Mouse (Mus musculus) 3T3-L1 (cell line): ENCODE results near the gene Rpusd3.

Experiments
- DNase-seq: peaks from one replicate; pipeline ENCODE4 v3.0.0-alpha.2; 2015; ENCODE audit warnings: low read depth, low spot score

The Rpusd3 gene

DNA sequence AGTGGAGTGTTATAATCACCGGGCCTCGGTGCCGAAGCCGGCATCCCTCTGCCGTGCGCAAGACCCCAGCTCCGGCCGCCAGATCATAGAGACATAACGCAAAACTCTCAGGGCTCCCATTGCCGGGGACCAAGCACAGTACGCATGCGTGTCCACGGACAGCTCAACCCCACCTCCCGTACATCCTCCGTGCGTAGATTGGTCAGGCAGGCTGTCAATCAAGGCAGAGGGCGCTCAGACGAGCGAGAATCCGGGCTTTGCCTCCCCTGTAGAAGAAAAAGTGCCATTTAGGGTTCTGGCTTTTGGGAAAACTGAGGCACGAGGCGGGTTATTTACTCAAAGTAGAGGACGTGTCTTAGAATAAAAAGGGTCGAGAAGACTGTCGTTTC, at the start of gene Rpusd3:
Gene Rpusd3, minus strand, starts transcription at position 142 of the 389 bp plus-strand sequence.
- DNase-seq = peak; percentile 99

DNA sequence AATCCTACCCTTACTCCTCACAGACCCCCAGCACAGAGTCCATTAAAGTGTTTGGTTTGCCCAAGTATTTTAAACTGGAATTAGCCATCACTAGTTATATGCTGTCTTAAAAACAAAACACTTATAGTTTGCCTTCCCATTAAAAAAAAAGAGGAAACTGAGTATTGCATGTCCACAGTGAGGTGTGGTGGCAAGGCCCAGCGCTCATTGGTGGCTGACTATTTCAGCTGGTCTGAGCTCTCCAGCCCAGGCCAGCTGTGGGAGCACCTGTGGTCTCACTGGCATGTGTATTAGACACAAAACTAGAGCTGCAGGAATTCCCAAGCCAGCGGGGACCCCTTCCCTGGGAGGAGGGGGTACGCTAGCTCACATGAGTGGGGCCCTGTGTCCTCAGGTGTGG, 49.4 kb upstream of the Rpusd3 start:
- DNase-seq = no peak

DNA sequence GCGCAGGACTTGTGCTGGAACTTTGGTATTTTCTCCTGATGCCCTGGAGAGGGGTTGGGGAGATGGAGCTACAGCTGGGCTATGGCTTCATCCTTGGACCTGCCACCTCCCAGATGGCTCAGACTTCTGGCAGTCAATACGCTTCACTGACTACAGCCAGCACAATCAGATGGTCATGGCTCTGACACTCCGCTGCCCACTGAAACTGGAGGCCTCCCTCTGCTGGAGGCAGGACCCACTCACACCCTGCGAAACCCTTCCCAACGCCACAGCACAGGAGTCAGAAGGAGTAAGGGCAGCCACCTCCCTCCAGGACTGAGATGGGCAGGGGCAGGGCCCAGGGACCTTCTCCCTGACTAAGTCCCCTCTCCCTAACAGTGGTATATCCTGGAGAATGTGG, 46.5 kb upstream of the Rpusd3 start:
- no peak for DNase-seq

DNA sequence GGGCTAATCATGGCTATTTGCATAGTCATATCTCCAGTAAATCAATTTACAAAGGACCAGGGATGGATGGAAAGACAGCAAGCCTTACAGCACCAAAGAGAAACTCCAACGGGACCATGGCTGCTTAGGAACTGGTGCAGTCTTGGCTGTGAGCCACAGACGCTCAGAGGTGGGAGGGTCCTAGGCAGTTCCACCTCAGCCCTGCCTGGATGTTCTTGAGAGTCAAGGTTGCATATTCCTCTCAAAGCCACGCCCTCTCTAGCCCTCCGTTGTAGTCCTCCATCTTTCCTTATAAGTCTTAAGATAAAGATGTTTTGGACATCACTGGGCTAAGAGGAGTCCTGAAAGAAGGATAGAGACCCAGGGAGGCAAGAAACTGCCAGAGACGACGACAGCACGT, 44.9 kb upstream of the Rpusd3 start:
- DNase-seq = no peak

DNA sequence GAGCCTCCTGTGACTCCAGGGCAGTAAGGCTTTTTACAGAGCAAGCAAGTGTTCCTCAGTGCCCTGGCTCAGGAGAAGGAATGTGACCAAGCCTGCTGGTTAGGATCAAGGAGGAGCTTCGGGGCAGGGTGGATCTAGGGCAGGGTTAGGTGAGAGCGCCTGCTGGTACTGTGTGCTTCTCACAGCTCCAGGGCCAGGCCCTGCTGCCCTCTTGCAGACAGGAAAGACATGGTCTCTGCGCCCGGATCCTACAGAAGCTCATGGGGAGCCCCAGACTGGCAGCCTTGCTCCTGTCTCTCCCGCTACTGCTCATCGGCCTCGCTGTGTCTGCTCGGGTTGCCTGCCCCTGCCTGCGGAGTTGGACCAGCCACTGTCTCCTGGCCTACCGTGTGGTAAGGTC, 39.5 kb upstream of the Rpusd3 start:
- no peak for DNase-seq

DNA sequence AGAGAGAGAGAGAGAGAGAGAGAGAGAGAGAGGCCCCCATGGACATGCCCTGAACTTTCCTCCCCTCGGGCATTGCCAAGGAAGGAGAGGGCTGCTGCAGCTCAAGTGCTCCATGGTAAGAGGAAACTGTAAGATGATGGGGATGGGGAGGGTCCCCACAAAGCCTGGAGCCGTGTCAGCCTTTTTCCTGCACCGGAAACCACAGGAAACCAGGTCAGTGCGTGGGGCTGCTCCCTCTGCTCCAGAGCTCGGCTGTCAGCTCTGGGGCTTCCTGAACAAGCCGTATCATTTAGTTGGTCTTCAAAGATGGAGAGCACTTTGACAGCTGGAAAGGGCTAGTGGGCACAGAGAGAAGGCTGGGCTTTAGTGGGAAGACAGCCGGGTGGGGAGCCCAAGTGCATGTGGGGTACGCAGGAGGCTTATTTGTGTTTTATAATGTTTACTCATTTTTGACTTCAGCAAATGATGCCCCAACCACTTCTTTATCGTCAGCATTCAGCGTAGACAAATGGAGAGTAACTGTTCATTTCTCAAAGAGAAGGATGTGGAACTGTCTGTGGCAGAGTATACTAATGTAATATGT, 38.9 kb upstream of the Rpusd3 start, which contains the start of gene Il17re:
Gene Il17re, plus strand, starts transcription at position 533 of the 583 bp plus-strand sequence.
- DNase-seq = no peak

DNA sequence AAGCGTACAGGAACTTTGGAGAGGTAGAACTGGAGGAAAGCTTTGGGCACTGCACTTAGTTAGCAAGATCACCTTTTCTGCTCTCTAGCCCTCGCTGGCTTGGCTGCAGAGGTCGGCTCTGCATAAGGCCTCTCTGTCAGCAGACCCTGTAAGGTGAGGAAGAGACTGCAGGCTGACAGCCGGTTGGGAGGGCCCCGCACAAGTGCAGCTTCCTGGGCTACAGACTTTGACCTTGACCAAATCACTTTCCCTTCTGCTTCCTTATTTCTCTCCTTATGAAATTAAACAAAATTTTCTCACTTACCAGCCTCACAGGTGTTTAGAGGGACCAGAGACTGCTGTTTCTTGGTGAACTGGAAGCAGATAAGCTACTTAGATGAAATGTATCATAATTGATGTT, 35.9 kb upstream of the Rpusd3 start:
- no peak for DNase-seq

DNA sequence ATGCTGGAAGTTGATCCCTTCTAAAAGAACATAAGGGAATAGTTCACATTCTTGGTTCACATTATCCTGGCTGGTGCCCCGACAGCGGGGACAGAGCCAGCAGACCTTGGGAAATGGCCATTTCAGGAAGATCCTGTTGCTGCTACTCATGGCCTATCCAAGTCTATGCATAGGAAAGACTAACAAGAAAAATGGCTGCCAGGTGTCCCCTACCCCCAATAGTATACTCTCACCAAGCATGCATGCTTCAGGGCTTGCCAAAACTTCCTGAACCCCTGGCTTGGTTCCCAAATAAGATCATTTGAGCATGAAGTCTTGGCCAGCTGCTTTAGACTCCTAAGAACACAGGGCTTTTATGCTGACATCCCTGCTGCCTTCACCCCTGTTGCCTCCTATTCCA, 32.7 kb upstream of the Rpusd3 start:
- DNase-seq = no peak

DNA sequence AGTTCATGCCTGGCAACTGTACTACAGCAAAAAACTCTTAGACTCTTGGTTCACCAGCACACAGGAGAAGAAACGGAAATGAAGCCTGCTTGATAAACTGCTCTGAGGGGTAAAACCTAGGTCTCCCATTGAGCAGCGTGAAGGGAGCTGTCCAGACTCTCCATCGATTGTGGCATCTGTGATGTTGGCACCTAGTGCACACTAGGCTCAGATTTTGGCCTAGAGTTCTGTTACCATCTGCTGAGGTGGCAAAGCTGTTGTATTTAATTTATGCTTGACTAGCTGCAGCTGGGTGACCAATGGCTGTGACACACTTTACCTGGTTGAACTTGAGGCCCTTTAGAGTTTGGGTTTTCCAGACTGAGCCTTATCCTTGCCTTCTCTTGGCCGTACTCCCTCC, 28.5 kb upstream of the Rpusd3 start:
- DNase-seq = no peak

DNA sequence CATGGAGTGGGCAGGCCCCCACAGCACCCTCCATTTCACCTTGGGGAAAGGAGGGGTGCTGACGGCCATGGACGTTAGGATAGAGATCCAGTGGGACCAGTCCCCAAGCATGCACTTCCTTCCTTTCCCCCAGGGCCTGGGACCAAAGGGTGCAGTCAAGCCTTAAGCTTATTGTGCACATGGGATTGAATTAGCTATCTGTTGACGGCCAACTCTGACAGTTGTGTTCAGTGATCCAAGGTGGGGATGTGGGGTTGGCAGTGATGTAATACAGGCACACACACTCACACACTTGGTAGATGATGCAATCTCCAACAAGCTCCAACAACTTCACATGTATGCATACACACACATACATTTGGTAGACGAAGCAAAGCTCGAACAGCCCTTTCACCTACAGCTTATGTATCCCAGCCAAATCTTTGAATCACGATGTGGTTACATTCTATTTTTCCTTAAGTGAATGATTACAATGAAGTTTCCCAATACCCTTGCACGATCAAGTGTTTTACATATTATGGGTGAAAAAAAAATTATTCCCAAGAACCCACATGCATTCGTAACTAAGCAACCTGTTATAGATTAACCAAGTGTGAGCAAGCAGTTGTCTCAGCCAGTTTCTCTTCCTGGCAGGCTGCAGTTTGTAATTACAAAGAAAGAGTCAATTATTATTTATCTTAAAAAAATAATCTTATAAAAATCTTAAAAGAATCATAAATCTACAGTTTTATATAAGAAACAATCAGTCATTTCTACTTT, 25.2 kb upstream of the Rpusd3 start:
- DNase-seq = no peak

DNA sequence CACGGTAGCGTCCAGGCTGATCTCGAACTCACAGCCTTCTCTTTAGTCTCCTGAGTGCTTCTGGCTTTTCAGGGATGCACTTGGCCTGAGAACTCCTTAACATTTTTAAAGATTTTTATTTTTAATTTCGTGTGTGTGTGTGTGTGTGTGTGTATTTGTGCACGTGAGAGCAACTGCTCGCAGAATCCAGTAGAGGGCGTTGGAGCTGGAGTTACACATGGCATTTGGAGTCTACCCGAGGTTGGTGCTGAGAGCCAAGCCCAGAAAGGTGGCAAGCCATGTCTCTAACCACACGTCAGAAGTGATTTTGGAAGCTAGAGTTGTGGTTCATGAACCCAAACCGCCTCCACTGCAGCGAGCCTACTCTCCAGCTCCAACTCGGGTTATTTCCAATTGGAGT, 24.0 kb upstream of the Rpusd3 start:
- DNase-seq = peak; percentile 62

DNA sequence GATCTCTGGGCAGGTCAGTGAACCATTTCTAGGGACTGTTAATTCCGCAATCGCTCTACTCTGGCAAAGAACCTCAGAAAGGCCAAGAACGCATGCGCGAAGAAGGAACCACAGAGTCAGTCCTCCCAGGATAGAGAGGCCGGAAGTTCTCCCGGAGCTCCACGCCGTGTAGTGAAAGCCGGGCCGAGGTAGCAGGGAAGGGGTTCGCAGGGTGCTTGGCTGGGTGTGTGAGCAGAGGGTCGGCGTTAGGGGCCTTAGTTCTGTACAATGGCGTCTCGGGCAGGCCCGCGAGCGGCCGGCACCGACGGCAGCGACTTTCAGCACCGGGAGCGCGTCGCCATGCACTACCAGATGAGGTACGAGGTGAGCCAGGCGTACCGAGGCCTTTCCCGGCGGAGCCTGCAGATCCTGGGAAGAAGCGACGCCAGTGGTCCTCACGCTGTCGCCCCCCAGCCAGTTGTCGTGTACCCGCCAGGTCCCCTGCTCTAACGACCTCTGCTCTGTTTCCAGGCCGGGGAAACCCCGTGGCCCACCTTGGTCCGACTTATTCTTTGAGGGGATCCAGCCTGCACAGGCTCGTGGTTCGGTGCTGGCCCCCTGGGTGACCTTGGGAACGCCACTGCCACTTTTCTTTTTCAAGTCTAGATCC, 23.4 kb upstream of the Rpusd3 start, which contains the start of gene Jagn1:
Gene Jagn1, plus strand, starts transcription at position 128 of the 649 bp plus-strand sequence.
- DNase-seq = peak; percentile 98

DNA sequence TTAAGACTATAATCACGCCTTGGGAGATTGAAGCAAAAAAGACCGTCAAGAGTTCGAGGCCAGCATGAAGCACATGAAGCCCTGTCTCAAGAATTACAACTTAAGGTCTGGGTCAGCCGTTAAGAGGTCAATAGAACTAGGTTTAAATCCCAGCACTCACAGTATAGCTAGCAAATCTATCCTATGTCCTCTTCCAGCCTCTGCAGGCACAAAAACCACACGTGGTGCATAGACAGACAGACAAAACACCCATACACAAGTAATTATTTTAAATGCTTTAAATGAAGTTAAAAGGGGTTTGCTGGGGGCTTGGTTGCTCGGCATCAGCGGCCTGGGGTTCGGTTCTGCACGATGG, 22.9 kb upstream of the Rpusd3 start:
- no peak for DNase-seq

DNA sequence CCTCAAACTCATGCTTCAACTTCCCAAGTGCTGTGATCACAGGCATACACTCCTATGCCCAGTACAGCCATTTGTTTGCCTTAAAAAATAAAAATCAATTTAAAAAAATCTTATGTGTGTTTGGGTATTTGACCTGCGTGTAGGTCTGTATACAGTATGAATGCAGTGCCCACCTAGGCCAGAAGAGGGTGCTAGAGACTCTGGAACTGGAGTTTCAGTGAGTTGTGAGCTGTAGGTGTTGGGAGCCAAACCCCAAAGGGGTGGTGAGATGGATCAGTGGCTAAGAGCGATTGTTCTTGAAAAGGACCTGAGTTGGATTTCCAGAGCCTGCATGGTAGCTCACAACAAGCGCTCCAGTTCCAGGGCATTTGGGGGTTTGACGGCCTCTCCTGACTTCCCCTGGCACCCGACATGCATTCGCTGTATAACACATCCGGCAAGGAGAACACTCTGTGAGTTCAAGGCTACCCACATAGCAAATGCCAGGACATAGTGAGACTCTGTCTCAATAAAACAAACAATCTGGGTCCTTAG, 22.1 kb upstream of the Rpusd3 start:
- DNase-seq = peak; percentile 97

DNA sequence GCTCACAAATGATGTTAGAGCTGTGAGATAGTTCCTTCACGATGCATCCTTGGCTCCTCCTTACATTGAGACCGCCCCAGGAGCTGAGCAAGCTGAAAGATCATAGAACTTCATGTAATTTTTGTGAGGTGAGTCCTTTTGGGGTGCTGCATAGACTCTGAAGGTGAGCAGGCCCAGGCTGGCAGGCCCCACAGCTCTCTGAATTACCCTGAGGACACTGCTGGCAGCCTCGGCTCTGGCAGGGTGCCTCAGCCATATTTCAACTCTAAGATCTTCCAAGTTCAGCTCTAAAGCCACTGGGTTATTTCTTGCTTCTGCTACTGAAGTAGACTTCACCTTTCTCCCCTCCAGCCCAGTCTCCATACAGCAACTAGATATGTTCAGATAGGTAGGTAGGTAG, 21.5 kb upstream of the Rpusd3 start:
- no peak for DNase-seq

DNA sequence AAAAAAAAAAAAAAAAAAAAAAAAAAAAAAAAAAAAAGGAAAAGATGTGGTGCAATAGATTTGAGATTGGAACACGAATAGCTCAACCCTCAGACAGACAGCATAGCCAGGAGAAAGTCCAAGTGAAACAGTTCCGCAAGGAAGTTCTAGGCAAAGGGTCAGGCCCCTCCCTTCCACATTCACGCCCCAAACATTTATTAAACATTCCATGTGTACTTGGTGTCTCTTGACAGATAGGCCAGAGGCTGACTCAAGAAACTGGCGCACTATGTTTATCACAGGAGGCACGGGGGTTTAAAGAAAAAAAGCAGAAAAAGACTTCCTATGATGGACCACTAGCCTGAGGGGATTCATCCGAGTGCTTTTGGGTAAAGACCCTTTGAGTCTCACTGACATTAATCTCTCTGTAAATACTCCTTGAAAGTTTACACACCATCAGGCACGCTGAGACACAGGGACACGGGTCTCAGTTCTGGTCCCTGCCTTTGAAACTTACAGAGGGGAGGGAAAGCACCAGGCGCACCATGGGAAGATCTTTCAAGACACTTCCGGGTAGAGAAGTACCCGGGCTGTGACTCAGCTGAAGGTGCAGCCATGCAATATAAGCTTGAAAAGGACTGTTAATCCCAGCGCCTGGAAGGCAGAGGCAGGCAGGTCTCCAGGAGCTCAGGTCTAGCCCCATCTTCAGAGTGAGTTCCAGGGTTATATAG, 19.7 kb upstream of the Rpusd3 start:
- DNase-seq = peak; percentile 69

DNA sequence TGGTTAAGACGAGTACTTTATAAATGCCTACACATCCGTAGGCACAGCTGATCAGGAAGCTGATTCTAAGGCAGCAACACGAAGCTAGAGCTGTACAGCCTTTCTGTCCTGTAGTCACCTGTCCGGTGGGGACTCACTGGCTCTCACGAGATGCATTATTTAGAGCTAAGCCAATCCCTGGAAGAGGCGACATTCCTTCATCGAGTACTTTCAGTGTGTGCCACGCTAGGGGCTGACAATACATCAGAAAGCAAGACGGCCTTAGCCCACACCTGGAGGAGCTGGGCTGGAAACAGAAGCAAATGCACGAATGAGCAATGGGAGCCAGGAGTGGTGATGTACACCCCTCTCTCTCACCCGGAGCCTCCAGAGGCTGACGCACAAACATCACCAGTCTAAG, 18.0 kb upstream of the Rpusd3 start:
- DNase-seq = no peak

DNA sequence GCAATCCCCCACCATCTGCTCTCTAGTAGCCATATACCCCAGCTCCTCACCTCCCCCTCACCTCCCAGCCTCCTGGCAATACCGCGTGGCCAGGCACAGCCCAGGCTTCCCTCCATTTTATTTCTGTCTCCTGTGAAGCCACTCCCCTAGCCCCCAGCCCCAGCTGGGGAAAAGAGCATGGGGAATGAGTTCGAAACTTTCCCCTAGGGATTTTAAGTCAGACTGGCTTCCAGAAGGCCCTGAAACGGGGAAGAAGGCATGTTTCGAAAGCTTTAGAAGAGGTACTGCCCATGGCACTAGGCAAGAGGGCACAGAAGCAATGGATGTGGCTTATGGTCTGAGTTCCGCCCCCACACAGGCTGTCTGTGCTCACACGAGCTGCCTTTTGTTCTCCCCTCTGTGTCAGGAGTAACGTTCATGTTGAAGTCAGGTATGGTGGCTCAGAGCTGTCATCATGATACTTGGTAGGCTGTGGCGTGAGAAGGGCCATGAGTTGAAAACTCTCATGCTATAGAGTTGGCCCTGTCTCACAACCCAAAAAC, 16.6 kb upstream of the Rpusd3 start, which contains the start of gene Cidec:
Gene Cidec, minus strand, starts transcription at position 97 of the 542 bp plus-strand sequence.
- no peak for DNase-seq

DNA sequence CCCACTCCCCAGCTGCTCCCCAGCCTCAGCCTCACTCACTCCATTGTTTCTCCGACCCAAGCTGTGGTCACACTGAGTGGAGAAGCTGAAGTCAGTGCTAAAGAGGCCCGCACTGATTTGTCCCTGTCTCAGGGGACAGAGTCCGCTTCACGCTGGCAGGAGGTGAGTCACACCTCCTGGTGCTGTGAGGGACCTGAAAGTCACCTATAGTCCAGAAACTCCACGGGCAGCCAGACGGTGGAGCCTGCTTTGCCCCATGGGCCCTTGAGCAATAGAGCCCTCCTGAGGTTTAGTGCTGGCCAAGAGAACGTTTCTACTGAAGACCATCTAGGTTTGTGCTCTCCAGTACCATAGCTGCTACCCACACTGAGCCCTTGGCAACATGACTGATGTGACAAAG, 15.6 kb upstream of the Rpusd3 start:
- no peak for DNase-seq

DNA sequence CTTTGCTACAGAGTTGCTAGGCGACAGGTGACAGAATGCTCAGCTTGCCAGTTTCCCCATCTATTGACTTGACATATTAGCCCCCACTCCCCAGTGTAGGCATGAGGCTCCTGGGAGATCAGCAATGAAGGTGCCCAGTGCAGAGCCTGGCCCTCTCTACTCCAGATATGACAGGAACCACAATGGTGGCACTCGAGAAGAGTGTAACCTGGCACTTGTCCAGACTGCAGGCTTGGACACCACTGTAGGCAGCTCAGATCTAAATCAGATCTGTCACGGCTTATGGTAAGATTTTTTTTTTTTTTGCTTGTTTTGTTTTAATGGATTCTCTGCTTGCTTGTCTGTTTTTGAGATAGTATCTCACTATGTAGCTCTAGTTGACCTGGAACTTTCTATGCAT, 14.5 kb upstream of the Rpusd3 start:
- DNase-seq = no peak

DNA sequence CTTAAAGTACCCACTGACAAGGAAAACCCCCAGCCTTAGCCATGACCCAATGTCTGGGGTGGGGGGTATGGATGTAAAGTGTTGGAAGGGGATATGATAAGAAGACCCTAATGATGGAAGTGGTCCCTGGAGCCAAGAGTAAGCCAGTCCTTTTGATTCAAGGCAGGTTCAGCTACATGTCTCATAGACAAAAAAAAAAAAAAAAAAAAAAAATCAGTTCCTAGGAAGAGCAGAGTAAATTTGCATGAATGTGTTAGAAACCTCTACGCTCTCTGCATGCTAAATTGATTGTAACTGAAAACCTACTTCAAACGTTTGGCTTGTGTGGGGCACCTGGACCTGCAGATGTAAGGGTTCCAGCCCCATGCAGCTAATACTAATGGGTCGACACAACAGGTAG, 12.7 kb upstream of the Rpusd3 start:
- DNase-seq = no peak

DNA sequence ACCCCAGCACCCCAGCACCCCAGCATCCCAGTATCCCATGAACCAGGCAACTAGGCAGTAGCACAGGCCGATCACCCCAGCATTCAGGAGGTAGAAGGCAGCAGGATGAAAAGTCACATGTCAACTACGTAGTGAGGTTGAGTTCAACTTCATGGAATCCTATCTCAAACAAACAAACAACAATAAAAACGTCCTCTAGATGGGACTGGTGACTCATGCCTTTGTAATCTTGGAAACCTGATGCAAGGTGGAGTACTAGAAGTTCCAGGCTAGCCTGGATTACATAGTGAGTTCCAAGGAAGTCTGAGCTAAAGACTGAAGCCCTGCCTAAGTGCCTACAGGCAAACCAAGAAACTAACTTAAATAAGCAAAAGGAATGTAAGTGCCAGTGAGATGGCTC, 11.7 kb upstream of the Rpusd3 start:
- peak; percentile 64 for DNase-seq
